Mouse (Mus musculus) G1E (cell line): ENCODE data around the gene Cd40.

Source experiments
- CTCF ChIP-seq: IDR thresholded peaks from 2 replicates; pipeline ENCODE4 v1.5.1; 2012; ENCODE audit warnings: low read depth, low read length, inconsistent platforms, mixed read lengths
- GATA1 ChIP-seq: IDR thresholded peaks from 2 replicates; pipeline ENCODE4 v1.6.1; 2012; ENCODE audit warnings: borderline replicate concordance, low read length, inconsistent platforms, mixed read lengths
- GATA2 ChIP-seq: IDR thresholded peaks from 2 replicates; pipeline ENCODE4 v1.6.1; 2012; ENCODE audit warnings: low read depth, low read length, inconsistent platforms, borderline replicate concordance
- TAL1 ChIP-seq: conservative IDR thresholded peaks from 2 replicates; pipeline ENCODE4 v1.6.1; 2012; ENCODE audit warnings: low read depth, low read length, inconsistent platforms, mixed read lengths

- TF ChIP-seq CTCF = no peak
- no peak for TF ChIP-seq TAL1
- TF ChIP-seq GATA1 = no peak
- TF ChIP-seq GATA2 = no peak
Observed at GRCm38 (mm10) chr2:165096367-165096766, 40.9 kb downstream of the Cd40 start.
